Mouse (Mus musculus): ENCODE results near the gene Fgd6.

DNA sequence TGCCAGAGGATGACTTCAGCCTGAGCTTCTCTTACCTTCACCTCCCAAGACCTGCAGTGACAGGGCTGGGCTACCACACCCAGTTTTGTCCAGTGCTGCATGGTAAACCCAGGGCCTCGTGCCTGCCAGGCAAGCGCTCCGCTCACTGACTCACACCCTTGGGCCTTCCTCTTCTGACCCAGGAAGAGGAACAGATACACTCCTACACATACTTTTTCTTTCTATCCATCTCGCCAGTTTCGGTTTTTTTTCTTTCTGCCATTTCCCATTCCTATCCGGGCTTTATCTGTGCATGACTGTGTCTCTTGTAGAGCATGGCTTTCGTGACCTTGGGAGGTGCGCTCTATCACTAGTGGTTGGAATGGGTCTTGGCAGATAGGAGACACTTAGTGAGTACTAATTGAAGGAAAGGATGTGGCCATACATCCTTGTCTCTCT is 23.8 kb downstream of the Fgd6 start:
- TF ChIP-seq CTCF (conservative IDR thresholded peaks at IDR 0.05; ENCODE audit: insufficient read depth, insufficient read length, low read depth, low read length) (no peak), POLR2A (IDR thresholded peaks at IDR 0.05; ENCODE audit: low read depth, low read length) (no peak)
